Comparison of ENCODE assay signal across 8 mouse cellular contexts in the genomic region with DNA sequence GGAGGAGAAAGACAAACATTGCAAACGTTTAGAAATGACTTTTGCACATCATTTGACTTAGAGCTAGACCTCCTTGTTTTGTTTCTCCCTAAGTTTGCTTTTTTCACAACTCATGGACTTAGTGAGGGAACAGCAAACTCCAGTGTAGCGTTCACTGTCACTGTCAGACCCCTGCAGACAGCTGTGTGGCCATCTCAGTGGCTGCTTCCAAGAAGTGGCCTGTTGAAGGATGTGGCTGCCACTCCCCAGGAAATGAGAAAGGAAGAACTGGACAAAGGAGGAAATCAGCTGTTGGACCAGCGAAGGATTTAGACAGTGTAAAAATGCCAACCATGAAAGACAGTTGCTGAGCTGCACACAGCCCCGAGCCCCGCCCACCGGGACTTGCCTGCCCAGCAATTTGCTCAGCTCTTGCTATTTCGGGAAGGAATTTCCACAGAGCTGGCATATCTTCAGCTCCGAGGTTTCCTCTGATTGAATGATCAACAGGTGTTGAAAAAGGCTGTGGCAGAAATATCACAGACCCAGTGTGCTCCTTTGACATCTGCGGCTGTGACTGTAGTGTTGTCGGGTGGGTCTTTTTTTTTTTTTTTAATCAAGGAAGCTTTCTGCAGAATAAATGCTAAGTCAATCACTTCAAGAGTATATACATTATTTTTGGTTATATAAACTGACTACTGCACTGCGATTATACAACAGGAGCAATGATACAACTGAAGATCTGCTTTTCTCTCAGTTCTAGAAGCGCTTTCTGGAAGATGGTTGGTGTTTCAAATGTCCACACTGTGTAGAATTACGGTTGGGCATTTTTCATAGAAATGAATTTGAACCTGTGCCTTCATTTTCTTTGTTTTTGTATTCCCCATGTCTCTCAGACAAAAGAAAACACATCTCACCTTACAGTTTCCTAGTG. TPM values are rescaled to one million over a fixed set of nuclear protein-coding genes. Genes with fewer than 3 reads are reported as not detected.
A peak's percentile ranks its signal among the peaks of the same experiment; 100 is the strongest.
DNase-seq lines count a peak whose midpoint lies in the region; ATAC-seq lines count a peak whose summit lies in the region.

No protein-coding gene starts in this region.

- H3K9me3 ChIP-seq in forebrain, embryonic 16.5 days (ENCODE audit: control insufficient read depth, low read length), result no peaks in the 10 kb centered on the region
- H3K9me3 ChIP-seq in hindbrain, embryonic 14.5 days (ENCODE audit: control insufficient read depth, low read length), result no peaks in the 10 kb centered on the region

- ATAC-seq in forebrain, embryonic 16.5 days, result no peak
- no peak for ATAC-seq in hindbrain, embryonic 14.5 days (ENCODE audit: low FRiP score)

- no peak overlapping the region for H3K9ac ChIP-seq in forebrain, embryonic 16.5 days (replicated peaks; ENCODE audit: low read depth, low read length)
- no peak overlapping the region for H3K9ac ChIP-seq in hindbrain, embryonic 14.5 days

- no peak overlapping the region for H3K4me2 ChIP-seq in forebrain, embryonic 16.5 days (ENCODE audit: low read length)
- H3K4me2 ChIP-seq in hindbrain, embryonic 14.5 days (replicated peaks), result no peak overlapping the region

- no peaks in the 10 kb centered on the region for H3K4me1 ChIP-seq in forebrain, embryonic 16.5 days (replicated peaks; ENCODE audit: control insufficient read depth, insufficient read depth, low read length)
- H3K4me1 ChIP-seq in hindbrain, embryonic 14.5 days (replicated peaks; ENCODE audit: control insufficient read depth, insufficient read depth, low read length), result no peaks in the 10 kb centered on the region

- no peaks in the 10 kb centered on the region for H3K27me3 ChIP-seq in forebrain, embryonic 16.5 days (replicated peaks; ENCODE audit: control insufficient read depth, insufficient read depth, low read length)
- no peaks in the 10 kb centered on the region for H3K27me3 ChIP-seq in hindbrain, embryonic 14.5 days (ENCODE audit: control insufficient read depth, insufficient read depth, low read length)

- H3K27ac ChIP-seq in forebrain, embryonic 16.5 days (ENCODE audit: low read length), result no peak overlapping the region
- no peak overlapping the region for H3K27ac ChIP-seq in hindbrain, embryonic 14.5 days

- H3K4me3 ChIP-seq in forebrain, embryonic 16.5 days (replicated peaks; ENCODE audit: low read length), result no peak overlapping the region
- H3K4me3 ChIP-seq in hindbrain, embryonic 14.5 days (replicated peaks; ENCODE audit: low read length), result no peak overlapping the region

- 82% methylated on average over 13 of the region's 13 CpGs for WGBS in forebrain, embryonic 16.5 days
- WGBS in hindbrain, embryonic 14.5 days, result 78% methylated on average over 13 of the region's 13 CpGs

- no peaks in the 10 kb centered on the region for H3K36me3 ChIP-seq in forebrain, embryonic 16.5 days (ENCODE audit: control insufficient read depth, insufficient read depth)
- H3K36me3 ChIP-seq in hindbrain, embryonic 14.5 days (replicated peaks; ENCODE audit: control insufficient read depth, insufficient read depth), result no peaks in the 10 kb centered on the region

- DNase-seq in embryo, embryonic 10 days (ENCODE audit: low spot score), result peak; percentile 42
- no peak for DNase-seq in embryo, embryonic 9.5 days (ENCODE audit: extremely low spot score)
- peak; percentile 67 for DNase-seq in adipocyte (ENCODE audit: low spot score)
- peak; percentile 80 for DNase-seq in heart, adult 8-10 months (ENCODE audit: low spot score)
- peak; percentile 42 to 61 for DNase-seq in kidney, postnatal 4 days
- DNase-seq in mesoderm, embryonic 11.5 days (ENCODE audit: low read depth, low spot score), result peak; percentile 37
- DNase-seq in hindbrain, embryonic 14.5 days (ENCODE audit: low spot score), result no peak

RNA-seq across cellular contexts. Expression of gene Palld, which starts 6.1 kb away (rescaled TPM):
- total RNA-seq in heart, adult 8-10 months (2022), result 100 to 1,000 TPM; 172 to 203 (median 189) TPM
- polyA plus RNA-seq in forebrain, embryonic 16.5 days (2015; fragmentation: Nextera tagmentation; extraction: Ambion mirVana), result 16.5 and 16.8 TPM in 2 replicates
- 15.9 and 17.3 TPM in 2 replicates for polyA plus RNA-seq in hindbrain, embryonic 14.5 days (2014; fragmentation: Nextera tagmentation; extraction: Ambion mirVana)

RNA-seq across cellular contexts. Expression of gene Ddx60, which starts 19.3 kb away (rescaled TPM):
- 1 to 10 TPM in 3 of 4 experiments, under 1 TPM in 1; 0.80 to 2.6 (median 1.9) TPM for total RNA-seq in heart, adult 8-10 months (2022)
- 0.11 and 0.33 TPM in 2 replicates for polyA plus RNA-seq in forebrain, embryonic 16.5 days (2015; fragmentation: Nextera tagmentation; extraction: Ambion mirVana)
- polyA plus RNA-seq in hindbrain, embryonic 14.5 days (2014; fragmentation: Nextera tagmentation; extraction: Ambion mirVana), result 0.37 and 0.84 TPM in 2 replicates

Comparison
In these comparisons a context has a peak if more than half of its experiments do, and no peak if none do; other contexts are left out.
1. DNase-seq: peak in embryo, embryonic 10 days (single experiment), adipocyte (single experiment), heart, adult 8-10 months (single experiment), kidney, postnatal 4 days (2 of 2) and mesoderm, embryonic 11.5 days (single experiment); none in embryo, embryonic 9.5 days (single experiment) and hindbrain, embryonic 14.5 days (single experiment).